Mouse (Mus musculus): ENCODE data around the gene Pgm1. TPM values are rescaled to one million over a fixed set of nuclear protein-coding genes. Genes with fewer than 3 reads are reported as not detected.

Gene Pgm1
- polyA plus RNA-seq, 1 experiment from 2014 or later = 86.5 TPM

DNA sequence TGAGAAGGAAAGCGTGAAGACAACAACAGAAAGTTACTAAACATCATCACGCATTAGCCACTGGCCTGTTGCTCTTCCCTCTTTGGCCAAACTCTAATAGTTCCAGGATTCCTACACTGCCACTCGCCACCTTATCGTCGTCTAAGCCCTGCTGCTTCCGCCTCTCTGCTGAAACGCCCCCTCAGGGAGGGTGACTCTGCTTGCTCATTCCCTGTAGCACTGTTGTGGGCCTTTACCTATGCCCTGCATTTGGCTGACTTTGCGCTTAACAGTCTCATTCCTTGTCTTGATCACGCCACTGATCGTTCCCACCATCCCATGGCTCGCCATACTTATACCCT lies 2.0 kb downstream of the Pgm1 start:
- no peaks in the 10 kb centered on the region for H3K4me1 ChIP-seq (ENCODE audit: control insufficient read depth, insufficient read depth, low read length)
- H3K9ac ChIP-seq (replicated peaks; ENCODE audit: low read depth, low read length) = no peak overlapping the region
- no peak for ATAC-seq (ENCODE audit: low read depth)
- H3K27me3 ChIP-seq (ENCODE audit: control insufficient read depth, insufficient read depth, low read length) = no peaks in the 10 kb centered on the region
- H3K9me3 ChIP-seq (ENCODE audit: control insufficient read depth, low read length) = no peaks in the 10 kb centered on the region
- no peak overlapping the region for H3K4me3 ChIP-seq (ENCODE audit: low read depth, low read length)
- H3K36me3 ChIP-seq (ENCODE audit: control insufficient read depth, insufficient read depth, low read length) = no peaks in the 10 kb centered on the region
- H3K27ac ChIP-seq (ENCODE audit: low read depth, low read length) = no peak overlapping the region
- H3K4me2 ChIP-seq (ENCODE audit: low read depth, low read length) = no peak overlapping the region
- WGBS = 68% methylated on average over 11 of the region's 11 CpGs

DNA sequence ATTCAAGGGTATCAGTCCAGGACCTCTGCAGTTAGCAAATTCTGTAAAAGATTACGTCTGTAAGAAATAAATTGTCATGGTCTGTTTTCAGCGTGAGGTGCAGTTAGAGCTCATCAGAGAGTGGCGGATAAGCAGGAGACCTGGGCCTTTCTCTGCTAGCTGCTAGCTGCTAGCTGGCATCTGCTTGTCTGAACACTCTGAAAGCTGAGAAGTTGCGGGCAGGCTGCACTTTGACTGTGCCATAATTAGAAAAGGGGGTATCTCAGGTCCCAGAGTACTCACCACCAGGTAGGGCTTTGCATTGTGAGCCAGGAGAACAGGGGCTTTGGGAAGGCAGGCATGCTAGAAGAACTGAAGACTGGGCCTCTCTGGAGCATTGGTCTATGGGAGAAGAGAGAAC lies 2.6 kb downstream of the Pgm1 start:
- Histone ChIP-seq H3K9ac (replicated peaks; ENCODE audit: low read depth, low read length) (no peak overlapping the region), H3K36me3 (ENCODE audit: control insufficient read depth, insufficient read depth, low read length) (no peaks in the 10 kb centered on the region), H3K4me1 (ENCODE audit: control insufficient read depth, insufficient read depth, low read length) (no peaks in the 10 kb centered on the region), H3K27ac (ENCODE audit: low read depth, low read length) (no peak overlapping the region), H3K9me3 (ENCODE audit: control insufficient read depth, low read length) (no peaks in the 10 kb centered on the region), H3K4me2 (ENCODE audit: low read depth, low read length) (no peak overlapping the region), H3K27me3 (ENCODE audit: control insufficient read depth, insufficient read depth, low read length) (no peaks in the 10 kb centered on the region), H3K4me3 (ENCODE audit: low read depth, low read length) (no peak overlapping the region)
- whole genome bisulfite sequencing = 89% methylated on average over 4 of the region's 4 CpGs
- ATAC-seq (ENCODE audit: low read depth) = no peak

DNA sequence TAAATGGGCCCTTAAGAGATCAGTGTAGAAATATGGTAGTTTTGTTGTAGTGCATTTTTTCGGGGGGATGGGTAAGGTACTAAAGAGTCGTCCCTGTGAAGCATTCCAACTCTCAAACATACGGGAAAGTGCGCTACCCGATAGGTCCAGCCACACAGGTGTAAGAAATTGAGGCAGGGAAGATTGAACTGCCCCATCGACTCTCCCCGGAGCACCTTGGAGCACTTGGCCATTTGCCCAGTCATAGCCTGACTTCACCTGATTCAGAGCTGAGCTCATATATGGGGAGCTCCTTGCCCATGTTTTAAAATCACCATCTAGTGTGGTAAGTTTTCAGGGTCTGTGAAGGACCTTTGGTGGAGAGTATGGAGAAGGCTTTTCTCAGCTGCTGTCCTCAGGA lies 5.6 kb downstream of the Pgm1 start:
- no peak overlapping the region for H3K9ac ChIP-seq (replicated peaks; ENCODE audit: low read depth, low read length)
- no peaks in the 10 kb centered on the region for H3K36me3 ChIP-seq (ENCODE audit: control insufficient read depth, insufficient read depth, low read length)
- no peak overlapping the region for H3K4me3 ChIP-seq (ENCODE audit: low read depth, low read length)
- 94% methylated on average over 7 of the region's 7 CpGs for WGBS
- H3K27ac ChIP-seq (ENCODE audit: low read depth, low read length) = no peak overlapping the region
- no peaks in the 10 kb centered on the region for H3K27me3 ChIP-seq (ENCODE audit: control insufficient read depth, insufficient read depth, low read length)
- ATAC-seq (ENCODE audit: low read depth) = no peak
- no peaks in the 10 kb centered on the region for H3K4me1 ChIP-seq (ENCODE audit: control insufficient read depth, insufficient read depth, low read length)
- H3K9me3 ChIP-seq (ENCODE audit: control insufficient read depth, low read length) = no peaks in the 10 kb centered on the region
- no peak overlapping the region for H3K4me2 ChIP-seq (ENCODE audit: low read depth, low read length)

DNA sequence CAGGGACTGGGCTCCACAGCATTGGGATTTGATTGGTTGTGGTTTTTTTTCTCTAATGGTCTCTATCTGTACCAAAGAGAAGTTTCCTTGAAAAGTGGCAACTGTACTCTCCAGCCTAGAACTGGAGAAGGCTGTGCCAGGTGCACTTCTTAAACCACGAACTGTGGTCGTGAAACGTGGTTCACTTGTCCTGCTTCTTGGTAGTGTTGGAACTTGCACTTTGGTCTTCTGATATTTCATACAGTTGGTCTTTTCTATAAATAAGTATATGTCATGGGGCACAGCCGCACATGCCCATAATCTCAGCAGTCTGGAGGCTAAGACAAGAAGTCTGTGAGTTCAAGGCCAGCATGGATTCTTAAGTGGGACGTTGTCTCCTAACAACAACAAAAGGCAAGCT lies 7.1 kb downstream of the Pgm1 start:
- Histone ChIP-seq H3K4me1 (ENCODE audit: control insufficient read depth, insufficient read depth, low read length) (no peaks in the 10 kb centered on the region), H3K4me2 (ENCODE audit: low read depth, low read length) (no peak overlapping the region), H3K9ac (replicated peaks; ENCODE audit: low read depth, low read length) (no peak overlapping the region), H3K36me3 (ENCODE audit: control insufficient read depth, insufficient read depth, low read length) (no peaks in the 10 kb centered on the region), H3K9me3 (ENCODE audit: control insufficient read depth, low read length) (no peaks in the 10 kb centered on the region), H3K27me3 (ENCODE audit: control insufficient read depth, insufficient read depth, low read length) (no peaks in the 10 kb centered on the region), H3K27ac (ENCODE audit: low read depth, low read length) (no peak overlapping the region), H3K4me3 (ENCODE audit: low read depth, low read length) (no peak overlapping the region)
- 92% methylated on average over 5 of the region's 5 CpGs for WGBS
- no peak for ATAC-seq (ENCODE audit: low read depth)

DNA sequence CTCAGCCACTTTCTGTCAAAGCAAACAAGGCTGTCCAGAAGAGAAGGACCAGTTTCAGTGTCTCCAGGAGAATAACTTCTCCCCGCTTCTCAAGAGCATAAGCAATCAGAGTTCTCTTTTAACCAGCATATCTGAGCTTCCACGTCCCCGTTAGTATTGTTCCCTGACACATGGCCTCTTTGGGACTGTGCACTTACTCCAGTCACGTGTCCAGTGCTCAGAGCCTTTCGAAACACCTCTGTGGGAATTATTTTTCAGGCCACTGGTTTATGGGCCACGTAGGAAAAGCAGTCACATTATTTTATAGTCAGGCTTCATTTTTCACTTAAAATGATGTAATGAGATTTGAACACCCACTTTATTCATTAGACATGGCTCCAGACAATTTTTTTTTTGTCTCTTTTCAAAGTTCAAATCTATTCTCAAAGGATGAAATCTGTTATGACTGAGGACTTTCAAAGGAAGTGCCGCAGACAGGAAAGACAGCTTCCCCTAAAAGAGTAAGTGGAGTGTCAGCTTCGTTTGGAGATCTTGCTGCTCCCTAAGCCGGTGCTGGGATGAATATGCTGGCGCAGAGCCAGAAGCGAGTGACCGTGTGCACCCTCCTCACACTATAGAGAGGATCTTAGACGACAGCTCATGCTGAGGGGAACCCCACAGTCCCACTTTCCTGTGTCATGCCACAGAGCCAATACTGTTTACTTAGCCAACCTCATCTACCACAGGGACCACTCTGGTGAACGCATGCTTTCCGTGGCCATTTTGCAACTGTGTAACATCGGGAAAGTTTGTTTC lies 10.7 kb downstream of the Pgm1 start:
- Histone ChIP-seq H3K36me3 (ENCODE audit: control insufficient read depth, insufficient read depth, low read length) (no peaks in the 10 kb centered on the region), H3K4me3 (ENCODE audit: low read depth, low read length) (no peak overlapping the region), H3K4me2 (ENCODE audit: low read depth, low read length) (no peak overlapping the region), H3K9me3 (ENCODE audit: control insufficient read depth, low read length) (no peaks in the 10 kb centered on the region), H3K27me3 (ENCODE audit: control insufficient read depth, insufficient read depth, low read length) (no peaks in the 10 kb centered on the region), H3K9ac (replicated peaks; ENCODE audit: low read depth, low read length) (no peak overlapping the region), H3K27ac (ENCODE audit: low read depth, low read length) (no peak overlapping the region), H3K4me1 (ENCODE audit: control insufficient read depth, insufficient read depth, low read length) (no peaks in the 10 kb centered on the region)
- 53% methylated on average over 16 of the region's 16 CpGs for WGBS
- no peak for ATAC-seq (ENCODE audit: low read depth)

DNA sequence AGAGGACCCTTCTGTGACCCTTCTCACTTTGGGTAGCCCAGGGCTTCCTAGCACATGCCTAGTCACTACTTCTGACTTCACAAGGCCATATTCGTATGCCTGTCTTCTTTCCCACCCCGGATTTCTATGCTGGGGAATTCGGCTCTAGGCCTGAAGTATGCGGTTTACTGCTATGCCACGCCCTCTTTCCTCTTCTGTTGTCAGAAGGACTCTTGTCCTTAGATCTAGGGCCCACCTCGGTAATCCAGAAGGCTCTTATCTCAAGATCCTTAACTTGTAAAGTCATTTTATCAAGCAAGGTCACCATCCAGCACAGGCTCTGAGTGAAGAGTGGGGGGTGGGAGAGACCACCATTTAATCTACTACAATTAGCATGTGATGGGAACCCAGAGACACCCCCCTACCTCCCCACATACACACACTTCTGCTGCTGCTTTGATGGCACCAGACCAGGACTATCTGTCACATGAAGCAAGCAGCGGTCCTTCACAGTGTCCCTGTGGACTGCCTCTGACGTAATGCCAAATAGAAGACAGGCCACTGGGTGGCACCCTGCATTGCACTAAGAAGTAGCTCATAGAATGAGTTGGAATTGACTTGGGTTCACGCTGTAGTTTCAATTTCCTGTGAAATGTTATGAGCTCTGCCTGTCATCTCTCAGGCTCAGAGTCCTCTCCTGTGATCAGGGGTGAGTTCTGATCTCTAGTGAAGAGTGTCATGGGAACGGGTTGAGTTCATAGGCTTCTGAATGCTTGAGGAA lies 12.6 kb downstream of the Pgm1 start:
- Histone ChIP-seq H3K4me2 (ENCODE audit: low read depth, low read length) (no peak overlapping the region), H3K27me3 (ENCODE audit: control insufficient read depth, insufficient read depth, low read length) (no peaks in the 10 kb centered on the region), H3K9ac (replicated peaks; ENCODE audit: low read depth, low read length) (no peak overlapping the region), H3K4me3 (ENCODE audit: low read depth, low read length) (no peak overlapping the region), H3K36me3 (ENCODE audit: control insufficient read depth, insufficient read depth, low read length) (no peaks in the 10 kb centered on the region), H3K27ac (ENCODE audit: low read depth, low read length) (no peak overlapping the region), H3K9me3 (ENCODE audit: control insufficient read depth, low read length) (no peaks in the 10 kb centered on the region), H3K4me1 (ENCODE audit: control insufficient read depth, insufficient read depth, low read length) (no peaks in the 10 kb centered on the region)
- WGBS = 70% methylated on average over 10 of the region's 10 CpGs
- no peak for ATAC-seq (ENCODE audit: low read depth)

DNA sequence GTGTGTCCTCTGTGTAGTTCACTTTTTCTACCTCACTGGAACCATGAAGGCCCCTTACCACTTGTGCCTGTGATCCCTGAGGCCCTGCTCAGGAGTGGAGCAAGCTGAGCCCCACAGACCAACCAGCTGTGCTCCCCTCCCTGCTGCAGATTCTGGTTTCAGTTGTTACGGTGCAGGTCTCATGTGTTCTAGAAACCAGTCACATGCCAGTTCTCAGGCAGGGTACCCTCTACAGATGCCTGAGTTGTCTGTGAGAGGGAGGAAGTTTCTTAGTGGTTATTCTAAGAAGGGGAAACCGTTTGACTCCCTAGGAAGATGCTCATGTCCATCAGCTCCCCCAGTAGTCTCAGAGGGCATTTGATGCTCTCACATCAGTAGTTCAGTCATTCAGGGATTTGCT lies 15.4 kb downstream of the Pgm1 start:
- H3K4me2 ChIP-seq (ENCODE audit: low read depth, low read length) = no peak overlapping the region
- no peaks in the 10 kb centered on the region for H3K4me1 ChIP-seq (ENCODE audit: control insufficient read depth, insufficient read depth, low read length)
- no peaks in the 10 kb centered on the region for H3K9me3 ChIP-seq (ENCODE audit: control insufficient read depth, low read length)
- no peak overlapping the region for H3K27ac ChIP-seq (ENCODE audit: low read depth, low read length)
- no peak overlapping the region for H3K9ac ChIP-seq (replicated peaks; ENCODE audit: low read depth, low read length)
- no peak overlapping the region for H3K4me3 ChIP-seq (ENCODE audit: low read depth, low read length)
- no peaks in the 10 kb centered on the region for H3K27me3 ChIP-seq (ENCODE audit: control insufficient read depth, insufficient read depth, low read length)
- WGBS = 75% methylated on average over 2 of the region's 2 CpGs
- H3K36me3 ChIP-seq (ENCODE audit: control insufficient read depth, insufficient read depth, low read length) = no peaks in the 10 kb centered on the region
- ATAC-seq (ENCODE audit: low read depth) = no peak

DNA sequence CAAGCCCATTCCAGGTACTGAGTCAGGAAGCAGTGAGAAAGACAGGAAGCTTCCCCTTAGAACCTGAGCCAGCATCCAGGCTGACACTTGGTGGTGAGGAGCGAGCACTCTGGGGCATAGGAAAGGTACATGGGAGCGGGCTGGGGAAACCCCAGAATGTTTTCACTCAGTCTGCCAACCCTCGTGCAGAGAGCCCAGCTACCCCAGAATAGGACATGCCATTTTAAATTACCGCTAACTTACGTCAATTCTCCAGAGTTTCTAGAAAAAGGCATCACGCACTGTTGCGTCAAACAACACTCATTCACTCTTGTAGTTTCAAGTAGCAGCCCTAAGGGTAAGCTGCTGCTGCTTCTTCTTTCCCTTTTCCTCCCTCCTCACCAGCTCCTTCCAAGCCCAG lies 15.8 kb downstream of the Pgm1 start:
- ATAC-seq (ENCODE audit: low read depth) = no peak

DNA sequence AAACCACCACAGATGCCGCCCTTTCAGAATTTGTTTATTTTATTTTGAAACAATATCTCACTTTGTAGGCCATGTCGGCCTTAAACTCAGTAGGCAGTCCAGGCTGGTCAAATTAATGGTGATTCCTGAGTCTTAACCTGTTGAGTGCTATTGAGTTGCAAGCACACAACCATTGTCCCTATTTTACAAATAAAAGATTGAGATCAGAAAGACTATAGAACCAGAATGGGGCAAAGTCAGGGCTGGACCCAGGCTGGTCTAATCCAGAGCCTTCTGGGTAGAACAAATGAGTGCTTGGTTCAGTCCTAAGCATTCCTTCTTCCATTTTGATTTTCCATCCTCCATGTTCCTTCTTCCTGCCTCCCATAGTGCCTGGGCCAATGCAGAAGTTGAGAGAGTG lies 17.3 kb downstream of the Pgm1 start:
- no peak overlapping the region for H3K4me3 ChIP-seq (ENCODE audit: low read depth, low read length)
- H3K4me2 ChIP-seq (ENCODE audit: low read depth, low read length) = no peak overlapping the region
- H3K4me1 ChIP-seq (ENCODE audit: control insufficient read depth, insufficient read depth, low read length) = no peaks in the 10 kb centered on the region
- 93% methylated on average over 2 of the region's 2 CpGs for WGBS
- H3K9ac ChIP-seq (replicated peaks; ENCODE audit: low read depth, low read length) = no peak overlapping the region
- no peaks in the 10 kb centered on the region for H3K36me3 ChIP-seq (ENCODE audit: control insufficient read depth, insufficient read depth, low read length)
- H3K27ac ChIP-seq (ENCODE audit: low read depth, low read length) = no peak overlapping the region
- no peaks in the 10 kb centered on the region for H3K27me3 ChIP-seq (ENCODE audit: control insufficient read depth, insufficient read depth, low read length)
- no peaks in the 10 kb centered on the region for H3K9me3 ChIP-seq (ENCODE audit: control insufficient read depth, low read length)
- no peak for ATAC-seq (ENCODE audit: low read depth)

More for the DNA sequence above, 15.8 kb downstream of the Pgm1 start:
- 93% methylated on average over 7 of the region's 7 CpGs for WGBS
- H3K4me2 ChIP-seq (ENCODE audit: low read depth, low read length) = no peak overlapping the region
- no peak overlapping the region for H3K9ac ChIP-seq (replicated peaks; ENCODE audit: low read depth, low read length)
- H3K4me3 ChIP-seq (ENCODE audit: low read depth, low read length) = no peak overlapping the region
- no peak overlapping the region for H3K27ac ChIP-seq (ENCODE audit: low read depth, low read length)
- no peaks in the 10 kb centered on the region for H3K4me1 ChIP-seq (ENCODE audit: control insufficient read depth, insufficient read depth, low read length)
- no peaks in the 10 kb centered on the region for H3K27me3 ChIP-seq (ENCODE audit: control insufficient read depth, insufficient read depth, low read length)
- no peaks in the 10 kb centered on the region for H3K9me3 ChIP-seq (ENCODE audit: control insufficient read depth, low read length)
- no peaks in the 10 kb centered on the region for H3K36me3 ChIP-seq (ENCODE audit: control insufficient read depth, insufficient read depth, low read length)

Measured in neural tube, embryonic 14.5 days (tissue).